Mouse (Mus musculus) lung, postnatal 4 days (tissue): ENCODE data around the gene Gm10681.
"Not testable (repeated sequence)": the region's sequence is repeated elsewhere in the genome, so short reads cannot be mapped to it uniquely, and the experiment has no call there.

ENCODE experiments used
- DNase-seq, 2 experiments: peaks; one replicate each; pipeline ENCODE4 v3.0.0; 2021

Gm10681 gene

DNA sequence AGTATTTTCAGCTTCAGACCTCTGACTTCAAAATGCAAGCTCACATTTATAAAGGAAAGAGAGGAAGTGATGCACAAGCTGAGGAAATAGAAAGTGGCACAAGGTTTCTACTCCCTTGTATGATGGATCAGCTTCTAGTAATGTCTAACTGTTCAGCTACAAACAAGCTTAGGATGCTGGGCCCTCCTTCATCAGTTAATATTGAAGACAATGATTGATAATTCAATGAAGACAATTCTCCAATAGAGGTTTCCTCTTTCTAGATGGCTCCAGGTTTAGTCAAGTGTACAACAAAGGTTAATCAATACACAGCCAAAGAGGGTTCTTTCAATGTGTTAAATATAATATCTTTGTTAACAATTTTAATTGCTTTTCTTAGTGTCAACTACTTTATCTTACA is at the start of gene Gm10681:
Gene Gm10681 (minus strand): TSS at position 101 of the 400 bp plus-strand sequence.
- DNase-seq = no peak

DNA sequence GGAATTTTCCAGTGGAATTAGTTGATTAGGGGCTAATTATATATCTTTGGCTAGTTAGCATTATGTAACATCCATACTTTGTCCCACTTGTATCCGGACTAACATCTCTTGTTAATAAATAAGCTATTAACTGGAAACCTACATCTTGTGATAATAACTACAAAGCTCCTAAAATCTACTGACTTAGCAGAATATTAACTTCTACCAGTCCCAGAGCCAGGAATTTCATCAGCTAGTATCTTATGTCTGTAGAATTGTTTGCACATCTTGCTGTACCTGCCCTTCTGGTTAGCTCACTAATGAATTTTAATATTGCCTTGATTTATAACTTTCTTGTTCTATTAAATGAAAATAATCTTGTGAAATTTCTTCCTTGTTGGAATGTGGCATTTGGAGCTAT is 46.5 kb upstream of the Gm10681 start:
- DNase-seq = no peak

DNA sequence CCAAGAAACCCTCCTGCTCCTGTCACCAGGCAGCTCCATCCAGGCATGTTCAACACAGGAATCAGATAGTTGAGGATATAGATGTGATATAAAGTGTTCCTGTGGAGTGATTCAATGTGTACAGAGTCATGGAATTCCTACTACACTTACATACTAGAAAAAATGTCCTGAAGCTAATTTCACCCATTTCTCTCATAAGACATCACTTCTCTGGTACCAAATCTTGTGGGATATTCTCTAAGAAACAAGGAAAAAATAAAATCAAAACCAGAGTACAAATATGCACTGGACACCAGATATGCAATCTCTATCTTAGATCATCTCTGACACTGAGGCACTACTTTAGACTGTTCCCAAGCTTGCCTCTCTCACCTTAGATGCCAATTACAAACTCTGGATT is 41.5 kb upstream of the Gm10681 start, which contains the start of gene Hsd3b5:
Gene Hsd3b5 (minus strand): TSS at position 101 of the 400 bp plus-strand sequence.
- DNase-seq = no peak

DNA sequence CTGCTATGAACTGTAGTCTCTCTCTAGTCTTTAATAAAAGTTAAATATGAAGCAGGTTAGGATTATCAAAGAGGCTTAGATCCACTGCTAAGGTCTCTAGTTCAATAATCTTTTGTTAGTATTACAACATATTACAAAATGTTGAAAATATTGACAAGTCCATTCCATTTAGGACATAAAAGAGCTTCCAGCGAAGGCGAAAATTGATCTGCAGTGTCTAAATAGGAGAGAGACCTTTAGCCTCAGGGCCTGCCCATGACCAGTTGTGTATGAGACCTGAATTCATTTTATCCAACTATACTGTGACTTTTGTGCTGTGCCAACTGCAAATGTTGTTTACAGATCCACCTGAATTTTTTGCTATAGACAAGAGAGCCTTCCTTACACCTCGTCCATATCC is 41.0 kb upstream of the Gm10681 start:
- DNase-seq = no peak

DNA sequence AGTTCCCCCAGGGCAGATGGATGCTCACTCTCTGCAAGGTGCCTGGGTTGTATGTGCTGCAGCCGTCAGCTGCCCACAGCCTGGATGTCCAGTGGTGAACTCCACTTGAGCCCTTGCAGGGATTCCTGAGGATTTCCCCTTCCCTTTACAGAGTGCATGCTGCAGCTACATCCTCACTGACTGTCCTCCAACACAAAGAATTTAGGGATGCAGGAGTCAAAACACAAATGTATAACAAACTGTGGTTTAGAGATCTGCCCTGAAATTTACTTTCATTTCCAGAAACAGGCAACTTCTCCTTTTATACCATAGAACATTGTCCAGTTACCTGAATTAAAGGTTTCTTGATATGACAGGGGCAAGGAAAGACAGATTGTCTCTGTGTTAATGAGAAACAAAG is 28.2 kb upstream of the Gm10681 start:
- DNase-seq = not testable (repeated sequence)

- DNase-seq = not testable (repeated sequence)
Observed at GRCm38 (mm10) chr3:98616244-98616643, 27.6 kb upstream of the Gm10681 start.

- DNase-seq = not testable (repeated sequence)
Observed at GRCm38 (mm10) chr3:98614406-98614927, 25.9 kb upstream of the Gm10681 start.

DNA sequence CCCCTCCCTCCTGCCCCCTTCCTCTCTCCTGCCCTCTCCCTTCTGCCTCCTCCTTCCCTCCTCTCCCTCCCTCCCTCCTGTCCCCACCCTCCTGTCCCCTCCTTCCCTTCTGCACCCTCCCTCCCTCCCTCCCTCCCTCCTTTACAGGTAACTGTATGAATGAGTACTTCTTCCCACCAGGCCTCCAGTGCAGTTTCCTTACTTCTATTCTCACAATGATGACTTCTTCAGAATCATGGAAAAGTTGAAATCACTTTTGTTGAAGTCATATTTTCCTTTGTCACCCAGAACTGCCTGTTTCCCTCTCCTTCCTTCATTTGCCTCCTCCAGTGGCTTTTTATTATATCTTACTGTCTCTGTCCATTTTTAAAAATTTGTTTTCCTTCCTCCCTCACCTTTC is 25.4 kb upstream of the Gm10681 start:
- DNase-seq = no peak

DNA sequence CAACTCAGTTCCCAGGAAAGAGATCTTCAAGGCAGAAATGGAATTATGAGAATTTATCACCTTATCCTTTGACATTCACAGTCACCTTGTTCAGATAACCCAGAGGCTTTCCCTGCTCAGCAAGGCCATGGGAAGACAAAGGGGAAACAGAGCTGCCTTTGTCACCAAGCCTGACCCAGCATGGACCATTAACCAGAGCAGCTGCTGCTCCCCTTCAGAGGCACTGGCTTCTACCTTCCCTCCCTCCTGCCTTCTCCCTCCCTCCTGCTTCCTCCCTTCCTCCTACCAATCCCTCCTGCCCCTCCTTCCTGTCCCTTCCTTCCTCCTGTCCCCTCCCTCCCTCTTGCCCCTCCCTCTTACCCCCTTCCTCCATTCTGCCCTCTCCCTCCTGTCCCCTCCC is 24.9 kb upstream of the Gm10681 start:
- not testable (repeated sequence) for DNase-seq

DNA sequence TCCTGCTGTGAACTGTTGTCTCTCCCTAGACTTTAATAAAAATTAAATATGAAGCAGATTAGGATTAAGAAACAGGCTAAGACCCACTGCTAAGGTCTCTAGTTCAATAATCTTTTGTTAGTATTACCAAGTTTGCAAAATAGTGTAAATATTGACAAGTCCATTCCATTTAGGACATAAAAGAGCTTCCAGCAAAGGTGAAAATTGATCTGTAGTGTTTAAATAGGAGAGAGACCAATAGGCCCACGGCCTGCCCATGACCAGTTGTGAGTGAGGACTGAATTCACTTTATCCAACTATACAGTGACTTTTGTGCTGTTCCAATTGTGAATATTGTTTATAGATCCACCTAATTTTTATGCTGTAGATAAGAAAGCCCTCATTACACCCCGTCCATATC is 886 bp downstream of the Gm10681 start:
- DNase-seq = no peak

- not testable (repeated sequence) for DNase-seq
Observed at GRCm38 (mm10) chr3:98582622-98583021, 6.0 kb downstream of the Gm10681 start.

- not testable (repeated sequence) for DNase-seq
Observed at GRCm38 (mm10) chr3:98582202-98582601, 6.4 kb downstream of the Gm10681 start.

DNA sequence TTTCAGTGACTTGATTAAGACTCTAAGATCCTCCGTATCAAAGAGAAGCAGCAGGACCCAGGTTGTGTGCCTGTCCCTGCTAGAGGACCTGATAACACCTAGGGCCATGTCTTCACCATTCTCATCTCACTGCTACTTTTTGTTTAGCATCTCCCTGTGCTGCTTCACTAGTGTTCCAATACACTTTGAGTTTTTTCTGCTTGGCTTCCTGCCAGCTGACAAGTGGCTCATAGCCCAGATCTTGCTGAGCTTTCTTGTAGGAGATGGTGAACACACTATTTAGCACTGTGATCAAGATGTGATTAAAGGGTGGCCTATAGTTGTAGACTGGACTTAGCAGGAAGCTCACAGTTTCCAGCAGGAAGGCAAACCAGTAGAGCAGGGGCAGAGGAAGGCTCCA is 7.6 kb downstream of the Gm10681 start:
- peak in 1 of 2 experiments; percentile 12 for DNase-seq

DNA sequence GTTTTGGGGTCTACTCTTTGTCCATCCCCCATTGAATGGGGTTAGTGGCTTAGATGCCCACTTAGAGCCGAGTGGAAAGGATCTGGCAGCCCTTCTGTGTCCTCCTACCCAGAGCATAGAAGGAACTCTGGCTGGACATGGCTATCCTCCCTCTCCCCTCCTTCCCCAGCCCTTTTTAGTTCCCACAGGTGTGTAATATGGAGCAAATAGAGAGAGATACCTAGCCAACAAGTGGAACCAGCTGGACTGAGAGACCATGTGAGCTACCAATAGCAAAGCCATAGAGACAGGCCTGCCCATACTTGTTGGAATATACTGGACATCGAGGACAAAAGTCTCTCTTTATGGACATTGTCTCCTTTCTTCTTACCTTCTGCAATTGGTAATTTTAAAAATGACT is 20.9 kb downstream of the Gm10681 start:
- not testable (repeated sequence) for DNase-seq

- DNase-seq = not testable (repeated sequence)
Observed at GRCm38 (mm10) chr3:98564894-98565293, 23.7 kb downstream of the Gm10681 start.

GRCm38 (mm10) chr3:98563831-98564230 is 24.8 kb downstream of the Gm10681 start:
- DNase-seq = not testable (repeated sequence)

DNA sequence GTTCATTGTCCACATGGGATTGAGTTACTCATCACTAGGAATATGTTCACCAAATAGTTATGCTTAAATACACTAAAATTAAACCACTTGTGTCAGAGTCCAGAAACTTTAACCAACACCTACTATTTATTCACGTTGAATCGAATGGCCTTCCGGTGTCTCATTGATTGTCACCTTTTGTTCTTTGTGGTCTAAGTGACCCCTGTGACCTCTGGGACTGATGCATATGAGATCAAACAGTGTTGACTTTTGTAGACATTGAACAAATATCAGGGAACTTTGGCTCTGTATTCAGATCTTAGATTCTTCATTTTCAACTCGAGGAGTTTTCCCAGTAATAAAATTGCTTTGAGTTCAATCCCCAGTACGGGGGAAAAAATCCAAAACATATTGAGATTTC is 27.9 kb downstream of the Gm10681 start:
- DNase-seq = not testable (repeated sequence)

- DNase-seq = not testable (repeated sequence)
Observed at GRCm38 (mm10) chr3:98550832-98551231, 37.8 kb downstream of the Gm10681 start.

- not testable (repeated sequence) for DNase-seq
Observed at GRCm38 (mm10) chr3:98550215-98550614, 38.4 kb downstream of the Gm10681 start.

DNA sequence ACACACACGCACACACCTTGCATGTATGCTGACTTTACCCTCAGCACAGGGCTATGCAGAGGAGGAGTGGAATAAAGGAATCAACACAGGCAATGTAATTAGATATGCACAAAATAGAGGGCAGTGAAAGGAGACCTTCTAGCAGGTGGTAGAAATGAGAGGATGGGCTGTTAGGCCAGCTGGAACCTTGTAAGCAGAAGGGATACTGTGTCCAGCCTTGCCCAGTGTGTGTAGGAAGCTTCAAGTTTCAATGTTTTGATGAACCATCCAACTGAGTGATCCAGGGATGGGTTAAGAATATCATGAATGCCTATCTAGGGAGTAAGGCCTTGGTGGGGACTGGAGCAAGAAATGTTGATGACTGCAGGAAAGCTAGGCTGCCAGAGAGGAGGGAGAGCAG is 40.1 kb downstream of the Gm10681 start:
- not testable (repeated sequence) for DNase-seq

- not testable (repeated sequence) for DNase-seq
Observed at GRCm38 (mm10) chr3:98547641-98548040, 41.0 kb downstream of the Gm10681 start.

DNA sequence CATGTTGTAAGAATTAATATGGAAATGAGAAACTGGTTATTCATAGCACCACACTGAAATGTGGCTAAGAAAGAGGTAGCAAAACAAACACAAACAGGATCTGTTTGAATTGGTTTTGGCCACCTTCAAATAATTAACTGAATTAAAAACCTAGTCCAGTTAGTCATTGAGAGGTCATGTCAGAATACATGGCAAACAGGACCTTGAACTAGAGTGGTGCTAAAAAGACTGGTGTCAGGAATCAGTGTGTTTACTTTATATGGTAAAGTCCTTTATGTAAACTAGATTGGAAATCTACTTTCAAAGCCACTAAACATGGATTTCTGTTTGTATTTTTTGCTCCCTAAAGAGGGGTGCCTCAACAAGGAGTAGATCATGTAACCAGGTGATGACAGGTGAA is 63.6 kb downstream of the Gm10681 start:
- DNase-seq = not testable (repeated sequence)

DNA sequence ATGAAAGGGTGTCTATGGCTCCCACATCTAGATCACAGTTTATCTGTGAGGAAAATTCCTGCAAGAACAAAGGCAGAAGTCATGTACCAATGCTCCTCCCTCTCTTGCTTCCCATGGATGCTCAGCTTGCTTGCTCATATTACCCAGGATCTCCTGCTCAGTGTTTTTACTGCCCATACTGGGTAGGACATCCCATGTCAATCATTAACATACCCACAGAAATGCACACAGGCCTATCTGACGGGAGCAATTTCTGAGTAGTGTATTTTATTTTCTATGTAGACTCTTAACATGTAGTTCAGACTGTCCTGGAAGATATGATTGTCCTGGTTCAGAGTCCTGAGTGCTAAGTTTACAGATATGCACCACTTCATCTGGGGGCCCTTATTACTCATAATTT is 64.1 kb downstream of the Gm10681 start:
- DNase-seq = not testable (repeated sequence)

- not testable (repeated sequence) for DNase-seq
Observed at GRCm38 (mm10) chr3:98522779-98523178, 65.8 kb downstream of the Gm10681 start.

- DNase-seq = not testable (repeated sequence)
Observed at GRCm38 (mm10) chr3:98510414-98510813, 78.2 kb downstream of the Gm10681 start, which contains the start of gene Hsd3b4. Hsd3b4 (minus strand) TSS chr3:98510514.
